Mouse (Mus musculus): ENCODE measurements around the gene Snx30. TPM values are rescaled to one million over a fixed set of nuclear protein-coding genes. Genes with fewer than 3 reads are reported as not detected.

Gene Snx30
- total RNA-seq, 2 experiments from 2014 or later: 44.9 to 46.0 TPM

- no peak for DNase-seq
Observed at GRCm38 (mm10) chr4:59873830-59874229, 68.2 kb downstream of the Snx30 start.

DNA sequence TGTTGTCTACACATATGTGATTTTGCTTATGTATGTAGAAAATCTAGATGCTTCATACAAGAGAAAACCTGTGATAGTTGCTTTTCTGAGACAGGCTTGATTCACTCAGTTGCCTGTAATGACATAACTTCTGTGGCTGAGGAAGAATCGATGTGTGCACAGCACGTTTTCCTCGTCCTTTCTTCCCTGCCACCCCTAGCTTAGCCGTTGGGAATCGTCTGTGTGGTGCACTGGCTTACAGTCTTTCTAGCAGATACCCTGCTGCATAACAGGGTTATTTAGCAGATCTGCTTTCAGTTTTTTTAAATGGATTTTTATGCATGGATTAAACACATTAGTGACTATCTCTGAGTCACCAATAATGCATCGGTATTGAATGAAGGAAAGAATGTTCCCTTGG lies 70.9 kb downstream of the Snx30 start:
- DNase-seq: no peak

DNA sequence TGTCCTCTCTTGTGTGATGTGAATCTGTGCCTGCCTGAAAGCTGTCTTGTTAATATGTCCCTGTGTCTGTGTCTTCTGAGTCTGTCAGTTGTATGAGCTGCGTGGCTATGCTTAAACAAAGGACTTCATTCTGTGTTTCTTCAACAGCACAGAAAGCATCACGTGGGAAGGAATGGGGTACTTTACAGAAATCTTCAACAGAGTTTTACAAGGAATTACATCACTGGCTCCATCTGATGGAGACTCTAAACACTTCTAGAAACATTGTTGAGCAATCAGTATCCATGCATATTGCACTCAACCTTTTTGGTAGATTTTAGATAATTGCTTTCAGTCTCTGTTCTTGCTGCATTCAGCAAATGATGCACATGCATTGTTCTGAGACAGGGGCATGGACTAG lies 71.4 kb downstream of the Snx30 start:
- DNase-seq: no peak

DNA sequence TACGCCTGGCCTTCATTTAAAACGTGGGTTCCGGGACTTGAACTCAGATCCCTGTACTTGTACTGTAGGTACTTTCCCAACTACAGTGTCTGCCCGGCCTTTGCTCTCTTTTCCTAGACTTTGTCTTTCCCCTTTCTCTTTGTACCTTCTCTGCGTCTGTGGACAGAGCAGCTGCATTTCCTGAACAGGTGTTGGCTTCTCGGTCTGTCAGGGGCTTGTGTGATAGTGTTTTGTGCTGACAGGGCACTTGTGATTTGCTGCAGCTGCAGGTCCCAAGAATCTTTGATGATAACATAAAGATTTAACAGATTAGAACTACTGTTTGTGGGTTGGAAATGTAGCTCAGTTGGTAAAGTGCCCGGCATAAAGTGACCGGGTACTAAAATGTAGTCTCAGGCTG lies 73.0 kb downstream of the Snx30 start:
- no peak for DNase-seq

DNA sequence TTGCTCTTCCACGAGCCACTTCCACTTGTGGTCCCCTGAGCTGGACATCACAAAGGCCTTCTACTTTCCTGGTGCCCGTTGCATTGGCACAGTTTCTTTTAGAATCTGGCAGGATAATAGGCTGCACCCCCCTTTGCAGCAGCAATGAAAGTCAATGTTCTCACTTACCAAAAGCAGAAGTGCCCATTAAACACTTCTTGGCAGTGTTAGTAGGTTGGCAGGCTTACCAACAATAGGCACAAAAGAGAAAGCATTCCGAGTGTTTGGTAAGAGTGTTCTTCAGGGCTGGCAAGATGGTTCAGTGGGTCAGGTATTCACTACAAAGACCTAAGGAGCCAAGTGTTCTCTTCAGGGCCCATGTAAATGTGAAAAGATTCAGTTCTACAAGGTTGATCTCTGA lies 73.8 kb downstream of the Snx30 start:
- DNase-seq: no peak

DNA sequence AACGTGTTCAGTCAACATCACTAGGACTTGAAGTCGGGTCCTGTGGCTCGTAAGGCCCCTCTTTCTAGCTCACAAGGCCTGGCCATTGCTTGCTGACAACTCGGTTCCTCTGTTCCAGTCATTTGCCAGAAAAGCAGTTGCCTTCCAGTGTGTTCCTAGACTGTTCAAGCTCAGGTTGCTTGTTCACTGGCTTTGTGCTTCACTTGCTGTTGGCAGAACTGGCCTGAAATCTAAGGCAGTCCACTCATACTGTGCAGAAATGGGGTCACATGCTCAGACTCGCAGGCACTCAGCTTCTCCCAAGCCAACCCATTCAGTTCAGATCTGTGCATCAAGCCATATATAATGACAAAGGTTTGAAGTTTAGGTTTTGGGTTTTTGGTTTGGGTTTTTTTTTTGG lies 75.1 kb downstream of the Snx30 start:
- DNase-seq: no peak

- no peak for DNase-seq
Observed at GRCm38 (mm10) chr4:59881210-59881609, 75.6 kb downstream of the Snx30 start.

DNA sequence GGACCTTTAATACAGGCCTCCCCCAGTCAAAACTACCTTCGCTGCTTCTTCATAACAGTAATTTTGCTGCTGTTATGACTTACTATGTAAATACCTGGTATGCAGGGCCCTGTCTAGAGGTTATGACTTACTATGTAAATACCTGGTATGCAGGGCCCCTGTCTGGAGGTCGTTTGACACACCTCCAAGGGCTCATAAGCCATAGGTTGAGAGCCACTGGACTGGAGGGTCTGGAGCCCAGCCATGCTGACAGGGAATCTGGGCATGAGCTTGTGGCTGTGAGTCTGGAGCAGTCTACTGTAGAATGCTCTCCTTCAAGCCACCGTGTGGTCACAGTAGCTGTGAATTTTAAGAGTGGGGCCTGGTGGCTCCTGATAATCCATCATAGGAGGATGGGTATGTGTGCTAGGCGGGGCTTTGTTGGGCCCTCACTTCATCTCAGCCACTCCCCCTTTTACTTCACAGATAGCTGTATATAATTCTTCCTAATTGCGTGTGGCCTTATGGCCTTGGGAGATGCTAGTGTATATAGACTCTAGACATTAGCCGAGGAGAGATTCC lies 78.6 kb downstream of the Snx30 start:
- no peak for DNase-seq

DNA sequence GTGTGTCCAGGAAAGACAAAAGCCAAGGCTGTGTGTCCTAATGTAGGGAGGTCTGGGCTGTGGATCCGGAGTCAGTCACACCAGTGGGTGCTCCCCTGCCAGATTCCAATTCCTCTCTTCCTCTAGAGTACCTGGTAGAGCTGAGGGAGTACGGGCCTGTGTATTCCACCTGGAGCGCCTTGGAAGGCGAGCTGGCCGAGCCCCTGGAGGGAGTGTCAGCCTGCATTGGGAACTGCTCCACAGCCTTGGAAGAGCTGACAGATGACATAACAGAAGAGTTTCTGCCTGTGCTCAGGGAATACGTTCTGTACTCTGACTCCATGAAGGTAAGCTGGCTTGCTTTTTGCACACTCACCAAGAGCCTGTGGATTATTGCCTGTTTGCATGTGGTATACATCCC lies 80.6 kb downstream of the Snx30 start:
- DNase-seq: no peak

DNA sequence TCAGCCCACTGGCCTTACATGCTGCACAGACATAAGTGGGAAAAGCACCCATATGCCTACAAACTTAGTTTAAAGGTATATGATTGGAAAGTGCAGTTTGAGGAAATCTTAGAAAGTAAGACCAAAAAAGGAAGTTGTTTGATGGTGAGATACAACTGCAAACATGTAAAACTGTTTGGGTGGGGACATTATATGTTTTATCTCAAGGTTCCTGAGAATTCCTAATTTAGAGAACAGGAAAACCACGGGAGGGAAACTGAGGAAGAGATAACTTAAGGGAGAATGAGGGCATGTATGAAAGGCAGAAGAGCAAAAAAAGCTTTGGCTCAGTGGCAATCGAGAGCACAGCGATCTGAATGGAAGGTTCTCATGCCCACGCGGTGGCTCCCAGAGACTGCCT lies 81.4 kb downstream of the Snx30 start:
- no peak for DNase-seq

DNA sequence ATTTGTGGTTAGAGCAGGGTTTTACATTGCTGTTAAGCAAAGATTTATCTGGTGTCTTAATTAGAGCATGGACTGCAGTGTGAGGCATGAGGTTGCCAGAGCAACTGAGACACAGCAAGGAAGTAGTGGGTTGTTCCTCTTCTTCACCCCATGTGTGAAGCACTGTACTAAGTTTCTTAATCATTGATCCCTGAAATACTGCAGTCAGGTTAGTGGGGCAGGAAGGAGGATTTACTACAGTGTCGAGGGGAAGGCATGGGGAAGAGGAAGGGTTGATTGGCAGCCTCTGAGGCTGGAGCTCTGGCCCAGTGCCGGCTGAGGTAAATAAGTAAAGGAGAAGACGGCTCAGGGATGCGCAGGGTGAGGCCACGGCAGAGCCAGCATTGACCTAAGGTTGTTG lies 82.4 kb downstream of the Snx30 start:
- no peak for DNase-seq

GRCm38 (mm10) chr4:59890086-59890600 lies 84.5 kb downstream of the Snx30 start:
- no peak for DNase-seq

- no peak for DNase-seq
Observed at GRCm38 (mm10) chr4:59891723-59892416, 86.2 kb downstream of the Snx30 start.

DNA sequence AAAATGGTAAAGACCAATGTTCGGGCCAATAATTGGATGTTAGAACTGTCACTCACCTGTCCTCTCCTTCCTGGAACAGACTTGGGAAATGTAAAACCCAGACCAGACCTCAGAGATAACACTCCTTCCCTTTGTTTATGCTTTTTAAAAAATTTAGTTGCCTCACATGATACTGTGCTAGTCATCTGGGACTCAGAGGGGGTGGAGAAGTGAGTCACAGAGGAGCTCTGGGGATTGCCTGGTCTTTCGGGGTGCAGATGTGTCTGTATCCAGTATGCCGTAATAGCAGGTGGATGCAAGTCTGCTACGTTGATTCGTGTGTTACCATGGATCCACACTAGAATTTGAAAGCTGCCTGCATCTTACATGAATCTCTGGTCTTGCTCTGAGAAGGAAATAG lies 87.1 kb downstream of the Snx30 start:
- no peak for DNase-seq

- no peak for DNase-seq
Observed at GRCm38 (mm10) chr4:59894415-59894814, 88.8 kb downstream of the Snx30 start.

DNA sequence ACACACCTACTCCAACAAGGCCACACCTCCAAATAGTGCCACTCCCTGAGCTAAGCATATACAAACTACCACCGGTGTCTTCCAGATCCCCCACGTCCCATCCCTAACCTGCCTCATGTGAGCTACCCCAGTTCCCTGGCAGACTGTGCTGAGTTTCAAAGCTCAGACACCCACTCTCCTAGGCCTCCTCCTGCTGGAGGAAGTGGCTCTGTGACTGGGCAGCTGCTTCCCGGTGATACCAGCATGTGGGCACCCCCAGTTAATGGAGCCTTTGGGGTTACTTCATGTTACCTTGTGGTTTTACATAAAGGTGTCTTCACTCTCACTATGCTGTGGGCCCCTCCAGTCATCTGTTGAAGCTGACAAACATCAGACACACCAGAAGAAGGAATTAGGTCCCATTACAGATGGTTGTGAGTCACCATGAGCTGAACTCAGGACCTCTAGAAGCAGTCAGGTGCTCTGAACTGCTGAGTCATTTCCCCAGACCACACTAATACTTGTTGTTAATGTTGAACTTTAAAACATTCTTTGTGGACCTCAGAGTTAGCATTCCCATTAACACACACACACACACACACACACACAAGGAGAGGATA lies 89.4 kb downstream of the Snx30 start:
- no peak for DNase-seq

GRCm38 (mm10) chr4:59896000-59896399 lies 90.4 kb downstream of the Snx30 start:
- DNase-seq: no peak

- no peak for DNase-seq
Observed at GRCm38 (mm10) chr4:59897814-59898520, 92.3 kb downstream of the Snx30 start.

DNA sequence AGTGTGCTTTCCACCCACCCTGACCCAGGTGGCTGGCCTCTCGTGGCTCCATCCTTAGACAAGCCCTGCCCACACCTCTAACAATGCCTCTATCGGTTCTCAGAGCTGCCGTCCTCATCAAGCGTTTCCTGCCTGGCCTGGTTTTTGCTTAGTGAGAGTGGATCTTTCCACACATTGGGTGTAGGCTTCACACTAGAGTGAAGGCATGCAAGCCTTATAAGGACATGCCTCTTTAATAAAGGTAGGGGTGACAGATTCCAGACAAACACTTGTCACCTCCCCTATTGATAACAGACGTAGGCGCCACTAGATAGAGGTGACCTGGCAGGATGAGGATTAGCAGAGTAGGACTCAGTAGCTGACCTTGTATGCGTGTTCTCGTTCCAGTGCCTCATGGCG lies 92.9 kb downstream of the Snx30 start:
- no peak for DNase-seq

GRCm38 (mm10) chr4:59901810-59902209 lies 96.2 kb downstream of the Snx30 start:
- no peak for DNase-seq

- DNase-seq: no peak
Observed at GRCm38 (mm10) chr4:59902547-59902946, 96.9 kb downstream of the Snx30 start.

DNA sequence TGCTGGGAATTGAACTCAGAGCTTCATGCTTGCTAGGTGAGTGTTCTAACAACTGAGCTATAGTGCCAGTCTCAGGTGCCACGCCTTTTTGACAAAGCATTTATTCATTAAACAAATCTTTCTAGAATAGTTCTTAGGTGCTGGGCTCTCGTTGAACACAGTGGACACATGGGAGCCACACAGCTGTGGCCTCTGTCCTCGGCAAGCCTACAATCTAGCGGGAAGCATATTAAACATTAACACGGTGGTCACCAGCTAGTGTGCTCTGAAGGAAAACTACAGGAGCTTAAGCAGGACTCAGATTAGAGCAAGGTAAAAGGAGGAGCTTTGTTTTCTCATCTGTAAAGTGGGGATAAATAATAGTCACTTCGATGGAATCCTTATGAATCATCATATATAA lies 101.5 kb downstream of the Snx30 start:
- DNase-seq: no peak

GRCm38 (mm10) chr4:59907657-59908230 lies 102.1 kb downstream of the Snx30 start:
- DNase-seq: no peak
